ENCODE assay signal across 8 mouse cellular contexts in the genomic region with DNA sequence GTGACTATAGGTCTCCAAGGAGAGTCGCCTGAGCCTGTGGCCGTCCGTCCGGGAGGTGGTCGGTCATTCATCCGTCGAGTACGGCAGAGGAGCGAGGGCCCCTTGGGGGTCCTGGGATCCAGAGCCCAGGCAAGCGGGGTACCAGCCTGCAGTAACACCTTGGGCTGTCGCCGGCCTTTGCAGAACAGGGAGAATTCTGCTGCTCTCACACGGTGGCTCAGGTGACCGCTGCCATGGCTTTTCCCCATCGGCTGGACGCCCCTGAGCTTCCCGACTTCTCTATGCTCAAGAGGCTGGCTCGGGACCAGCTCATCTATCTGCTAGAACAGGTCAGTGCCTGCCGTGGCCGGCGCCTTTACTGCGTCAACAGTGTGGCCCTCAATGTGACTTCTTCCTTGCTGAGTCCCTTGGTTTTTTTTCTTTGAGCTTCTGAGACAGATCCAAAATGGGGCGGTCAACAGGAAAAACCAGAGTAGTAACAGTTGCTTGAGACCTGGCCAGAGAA. TPM values are rescaled to one million over a fixed set of nuclear protein-coding genes. Genes with fewer than 3 reads are reported as not detected.
DNase-seq lines count a peak whose midpoint lies in the region; ATAC-seq and TF ChIP-seq lines count a peak whose summit lies in the region.

No protein-coding gene starts in this region.

- peak overlapping the region; percentile 73 for H3K4me3 ChIP-seq in lung, adult 2 months (replicated peaks; ENCODE audit: extremely low read depth, low read depth, low read length)
- peak overlapping the region; percentile 91 for H3K4me3 ChIP-seq in limb, embryonic 13.5 days
- H3K4me3 ChIP-seq in midbrain, embryonic 15.5 days = peak overlapping the region; percentile 65

- DNase-seq in lung, adult 2 months = no peak
- no peak for DNase-seq in lung, postnatal 25 days (ENCODE audit: low spot score)
- DNase-seq in brain, embryonic 14.5 days (ENCODE audit: low read depth) = peak; percentile 57
- no peak for DNase-seq in thymus, adult 18-20 months
- no peak for DNase-seq in right cerebral cortex, adult 2 months (ENCODE audit: low spot score in 2 of 2)

- H3K36me3 ChIP-seq in limb, embryonic 13.5 days = peaks cover 47% of the 10 kb centered on the region
- H3K36me3 ChIP-seq in midbrain, embryonic 15.5 days (replicated peaks) = peaks cover 41% of the 10 kb centered on the region

- peaks cover 12% of the 10 kb centered on the region for H3K9me3 ChIP-seq in limb, embryonic 13.5 days
- H3K9me3 ChIP-seq in midbrain, embryonic 15.5 days = peaks cover 6% of the 10 kb centered on the region

- TF ChIP-seq POLR2A in lung, adult 2 months (IDR thresholded peaks at IDR 0.05; ENCODE audit: borderline replicate concordance, extremely low read depth, low read depth, low read length) = no peak
- TF ChIP-seq POLR2A in brain, embryonic 14.5 days (IDR thresholded peaks at IDR 0.05; ENCODE audit: borderline replicate concordance, extremely low read depth, insufficient read depth, insufficient read length, poor library complexity, severe bottlenecking) = no peak

- peak overlapping the region; percentile 96 for H3K4me2 ChIP-seq in limb, embryonic 13.5 days (replicated peaks)
- peak overlapping the region; percentile 59 for H3K4me2 ChIP-seq in midbrain, embryonic 15.5 days

- H3K9ac ChIP-seq in limb, embryonic 13.5 days = peak overlapping the region; percentile 84
- peak overlapping the region; percentile 71 for H3K9ac ChIP-seq in midbrain, embryonic 15.5 days

- peaks cover 5% of the 10 kb centered on the region for H3K4me1 ChIP-seq in lung, adult 2 months (ENCODE audit: control insufficient read depth, insufficient read depth, low read length)
- H3K4me1 ChIP-seq in limb, embryonic 13.5 days = peaks cover 20% of the 10 kb centered on the region
- peaks cover 29% of the 10 kb centered on the region for H3K4me1 ChIP-seq in midbrain, embryonic 15.5 days

- under 1% methylated on average over 23 of the region's 23 CpGs for WGBS in lung, adult 2 months
- WGBS in limb, embryonic 13.5 days = under 1% methylated on average over 23 of the region's 23 CpGs
- WGBS in midbrain, embryonic 15.5 days = under 1% methylated on average over 23 of the region's 23 CpGs

- peak; percentile 26 for ATAC-seq in granulocyte monocyte progenitor cell, adult 5-6 weeks (replicated peaks; ENCODE audit: poor library complexity, severe bottlenecking)
- no peak; the same call in 1 of the 2 replicates for ATAC-seq in limb, embryonic 13.5 days (ENCODE audit: low FRiP score, low read depth)
- peak; percentile 74 for ATAC-seq in midbrain, embryonic 15.5 days (replicated peaks)

- no peak for TF ChIP-seq CTCF in lung, adult 2 months (IDR thresholded peaks at IDR 0.05; ENCODE audit: insufficient read depth, low read length)
- TF ChIP-seq CTCF in brain, embryonic 14.5 days (IDR thresholded peaks at IDR 0.05; ENCODE audit: borderline replicate concordance, extremely low read depth, insufficient read depth, insufficient read length) = no peak

- peak overlapping the region; percentile 28; the same call in 1 of the 2 replicates for H3K27ac ChIP-seq in limb, embryonic 13.5 days
- H3K27ac ChIP-seq in midbrain, embryonic 15.5 days = peak overlapping the region; percentile 73

- H3K27me3 ChIP-seq in limb, embryonic 13.5 days = no peaks in the 10 kb centered on the region
- no peaks in the 10 kb centered on the region for H3K27me3 ChIP-seq in midbrain, embryonic 15.5 days (replicated peaks)

RNA-seq across cellular contexts. Expression of a gene that starts 0.4 kb away (rescaled TPM):
- polyA plus RNA-seq in lung, adult 2 months (2012; rRNA removed) = 11.9 and 14.4 TPM in 2 replicates
- polyA plus RNA-seq in brain, embryonic 14.5 days (2012; rRNA removed) = 25.5 and 34.0 TPM in 2 replicates
- total RNA-seq in granulocyte monocyte progenitor cell, adult 5-6 weeks (2014; fragmentation: Nextera tagmentation) = 45.6 and 48.1 TPM in 2 replicates
- total RNA-seq in granulocyte monocyte progenitor cell, adult 5-6 weeks (2017) = 24.2 and 31.8 TPM in 2 replicates
- polyA plus RNA-seq in limb, embryonic 13.5 days (2015; fragmentation: Nextera tagmentation; extraction: Ambion mirVana) = 12.1 and 13.1 TPM in 2 replicates
- 26.8 and 32.6 TPM in 2 replicates for polyA plus RNA-seq in midbrain, embryonic 15.5 days (2015; fragmentation: Nextera tagmentation; extraction: Ambion mirVana)

RNA-seq across cellular contexts. Expression of a gene that starts 8.8 kb away (rescaled TPM):
- 21.0 and 26.2 TPM in 2 replicates for polyA plus RNA-seq in lung, adult 2 months (2012; rRNA removed)
- 50.9 and 65.2 TPM in 2 replicates for polyA plus RNA-seq in brain, embryonic 14.5 days (2012; rRNA removed)
- total RNA-seq in granulocyte monocyte progenitor cell, adult 5-6 weeks (2014; fragmentation: Nextera tagmentation) = 23.7 and 33.5 TPM in 2 replicates
- 21.2 and 33.9 TPM in 2 replicates for total RNA-seq in granulocyte monocyte progenitor cell, adult 5-6 weeks (2017)
- polyA plus RNA-seq in limb, embryonic 13.5 days (2015; fragmentation: Nextera tagmentation; extraction: Ambion mirVana) = 49.3 and 50.8 TPM in 2 replicates
- polyA plus RNA-seq in midbrain, embryonic 15.5 days (2015; fragmentation: Nextera tagmentation; extraction: Ambion mirVana) = 72.9 and 74.5 TPM in 2 replicates

RNA-seq across cellular contexts. Expression of a gene that starts 23.6 kb away (rescaled TPM):
- polyA plus RNA-seq in lung, adult 2 months (2012; rRNA removed) = 1.2 and 1.3 TPM in 2 replicates
- polyA plus RNA-seq in brain, embryonic 14.5 days (2012; rRNA removed) = 0.79 and 1.2 TPM in 2 replicates
- 0.36 TPM in 1 of 2 replicates, not detected in the other for total RNA-seq in granulocyte monocyte progenitor cell, adult 5-6 weeks (2014; fragmentation: Nextera tagmentation)
- not detected in 2 replicates for total RNA-seq in granulocyte monocyte progenitor cell, adult 5-6 weeks (2017)
- 1.3 and 1.5 TPM in 2 replicates for polyA plus RNA-seq in limb, embryonic 13.5 days (2015; fragmentation: Nextera tagmentation; extraction: Ambion mirVana)
- polyA plus RNA-seq in midbrain, embryonic 15.5 days (2015; fragmentation: Nextera tagmentation; extraction: Ambion mirVana) = 2.1 and 2.9 TPM in 2 replicates

RNA-seq across cellular contexts. Expression of a gene that starts 24.4 kb away (rescaled TPM):
- 2.0 and 5.2 TPM in 2 replicates for polyA plus RNA-seq in lung, adult 2 months (2012; rRNA removed)
- 37.3 and 62.3 TPM in 2 replicates for polyA plus RNA-seq in brain, embryonic 14.5 days (2012; rRNA removed)
- total RNA-seq in granulocyte monocyte progenitor cell, adult 5-6 weeks (2014; fragmentation: Nextera tagmentation) = 40.7 and 42.7 TPM in 2 replicates
- 141 and 156 TPM in 2 replicates for total RNA-seq in granulocyte monocyte progenitor cell, adult 5-6 weeks (2017)
- polyA plus RNA-seq in limb, embryonic 13.5 days (2015; fragmentation: Nextera tagmentation; extraction: Ambion mirVana) = 109 and 123 TPM in 2 replicates
- 33.8 and 39.8 TPM in 2 replicates for polyA plus RNA-seq in midbrain, embryonic 15.5 days (2015; fragmentation: Nextera tagmentation; extraction: Ambion mirVana)

RNA-seq across cellular contexts. Expression of a gene that starts 37.1 kb away (rescaled TPM):
- polyA plus RNA-seq in lung, adult 2 months (2012; rRNA removed) = 2.4 and 3.2 TPM in 2 replicates
- 2.3 and 3.4 TPM in 2 replicates for polyA plus RNA-seq in brain, embryonic 14.5 days (2012; rRNA removed)
- 4.5 and 10.0 TPM in 2 replicates for total RNA-seq in granulocyte monocyte progenitor cell, adult 5-6 weeks (2014; fragmentation: Nextera tagmentation)
- total RNA-seq in granulocyte monocyte progenitor cell, adult 5-6 weeks (2017) = 1.9 and 3.0 TPM in 2 replicates
- 3.5 TPM in 2 replicates for polyA plus RNA-seq in limb, embryonic 13.5 days (2015; fragmentation: Nextera tagmentation; extraction: Ambion mirVana)
- polyA plus RNA-seq in midbrain, embryonic 15.5 days (2015; fragmentation: Nextera tagmentation; extraction: Ambion mirVana) = 4.5 and 5.3 TPM in 2 replicates
